In genomic region chr15:10088691-10089090, GRCm38 (mm10) we compare ENCODE assay signal across 11 mouse cellular contexts.
DNase-seq lines count a peak whose midpoint lies in the region; TF ChIP-seq lines count a peak whose summit lies in the region.
"Had no signal": no experiment of that assay in that cellular context is flagged by ENCODE, and none has a peak within 500 bp of the region (broad histone marks: within the 10 kb centered on the region; RNA-seq: fewer than 3 reads in every experiment).

No protein-coding gene starts in this region.

- TF ChIP-seq POLR2A in lung, adult 2 months (IDR thresholded peaks at IDR 0.05; ENCODE audit: borderline replicate concordance, extremely low read depth, low read depth, low read length), result no peak

- H3K4me1 ChIP-seq in lung, adult 2 months (ENCODE audit: control insufficient read depth, insufficient read depth, low read length), result no peaks in the 10 kb centered on the region
- H3K4me1 ChIP-seq: intestine, embryonic 15.5 days had no signal

- no peak overlapping the region for H3K4me3 ChIP-seq in lung, adult 2 months (replicated peaks; ENCODE audit: extremely low read depth, low read depth, low read length)
- H3K4me3 ChIP-seq: intestine, embryonic 15.5 days had no signal

- intact Hi-C loops in heart, postnatal 25 days (cut with DNase I), result no loop called here

- DNase-seq in heart, adult 18-20 months, result peak; percentile 24 to 34
- DNase-seq in heart, postnatal 25 days (ENCODE audit: low spot score), result no peak
- peak; percentile 4 for DNase-seq in ovary, adult 18-20 months (ENCODE audit: low spot score)
- no peak for DNase-seq in ovary, postnatal 14 days (ENCODE audit: low spot score)
- peak; percentile 10 to 14 for DNase-seq in gastrocnemius, adult 8-10 months (ENCODE audit: low spot score in 2 of 2)
- no peak for DNase-seq in thymus, adult 18-20 months
- no peak for DNase-seq in left cerebral cortex, adult 11 months (ENCODE audit: low spot score)
- no peak for DNase-seq in lung, adult 2 months
- DNase-seq: cerebellum, adult 8-10 months; right cerebral cortex, postnatal 4 days had no signal

- TF ChIP-seq CTCF in lung, adult 2 months (IDR thresholded peaks at IDR 0.05; ENCODE audit: insufficient read depth, low read length), result no peak

- WGBS in lung, adult 2 months, result 51% methylated on average over 3 of the region's 3 CpGs

Comparison
In these comparisons a context has a peak if more than half of its experiments do, and no peak if none do; other contexts are left out.
1. DNase-seq: peak in heart, adult 18-20 months (2 of 2), ovary, adult 18-20 months (single experiment) and gastrocnemius, adult 8-10 months (2 of 2); none in heart, postnatal 25 days (single experiment), ovary, postnatal 14 days (single experiment), thymus, adult 18-20 months (0 of 2), left cerebral cortex, adult 11 months (single experiment) and lung, adult 2 months (single experiment).